Mouse (Mus musculus) E14TG2a.4 (cell line): Measurements from ENCODE around the gene Zc3h18.

Source experiments
- CTCF ChIP-seq: conservative IDR thresholded peaks from 2 replicates; pipeline ENCODE4 v1.5.1; 2014; ENCODE audit warnings: low read length
- NANOG ChIP-seq: IDR thresholded peaks from 2 replicates; pipeline ENCODE4 v1.6.1; 2014; ENCODE audit warnings: borderline replicate concordance, low read length, mixed read lengths
- POU5F1 ChIP-seq: IDR thresholded peaks from 2 replicates; pipeline ENCODE4 v1.6.1; 2014; ENCODE audit warnings: low read length, borderline replicate concordance

GRCm38 (mm10) chr8:122460524-122461472, 84.4 kb downstream of the Zc3h18 start, which contains the start of gene Snai3:
- no peak for TF ChIP-seq CTCF
- no peak for TF ChIP-seq POU5F1
- no peak for TF ChIP-seq NANOG
